Mouse (Mus musculus) CD4-positive, CD25-positive, alpha-beta regulatory T cell, adult 2 months (primary cell): ENCODE measurements around the gene Acox2.

Experiments used
- DNase-seq: peaks from one replicate; pipeline ENCODE4 v3.0.0-alpha.2; 2012; ENCODE audit warnings: low read depth, low spot score

The Acox2 gene

DNA sequence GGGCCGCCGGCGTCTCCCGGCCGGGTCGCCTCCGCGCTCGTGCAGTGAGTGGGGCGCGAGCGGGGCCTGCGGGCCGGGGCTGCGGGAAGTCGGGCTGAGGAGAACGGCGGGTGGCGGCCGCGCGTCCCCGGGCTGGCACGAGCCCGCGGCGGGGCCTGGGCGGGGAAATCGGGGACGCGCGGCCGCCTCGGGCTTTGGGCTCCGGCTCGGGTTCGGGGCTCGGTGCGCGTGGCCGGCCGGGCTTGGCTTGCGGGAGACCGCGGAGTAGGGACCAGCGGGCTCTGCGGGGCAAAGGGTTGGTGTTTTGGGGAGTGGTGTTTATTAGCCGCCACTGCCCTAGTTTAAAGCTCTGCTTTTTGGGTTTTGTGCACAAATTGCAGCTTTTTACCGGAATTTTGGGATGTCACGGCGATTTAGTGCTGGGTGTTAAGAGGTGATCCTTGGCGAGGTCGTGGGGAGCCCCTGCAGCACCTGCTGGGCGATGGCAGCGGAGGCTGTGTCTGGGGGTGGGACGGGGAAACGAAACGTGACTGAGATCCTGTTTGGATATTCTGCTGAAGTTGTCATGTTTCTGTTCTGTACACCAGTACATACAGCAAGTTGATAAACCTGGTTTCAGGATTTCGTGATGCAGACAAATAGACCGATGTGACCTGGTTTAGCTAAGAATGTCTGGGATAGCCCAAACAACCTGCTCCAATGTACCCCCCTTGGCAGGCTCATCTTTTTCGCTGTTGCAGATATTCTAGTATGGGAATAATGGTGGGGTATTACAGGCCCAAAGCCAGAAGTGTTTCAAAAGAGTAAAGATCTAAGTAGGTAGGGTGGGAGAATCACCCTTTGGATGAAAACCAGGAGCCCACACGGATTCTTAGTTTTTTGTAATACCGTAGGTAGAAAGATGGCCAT is 44.6 kb downstream of the Acox2 start:
- DNase-seq, result peak; percentile 54

DNA sequence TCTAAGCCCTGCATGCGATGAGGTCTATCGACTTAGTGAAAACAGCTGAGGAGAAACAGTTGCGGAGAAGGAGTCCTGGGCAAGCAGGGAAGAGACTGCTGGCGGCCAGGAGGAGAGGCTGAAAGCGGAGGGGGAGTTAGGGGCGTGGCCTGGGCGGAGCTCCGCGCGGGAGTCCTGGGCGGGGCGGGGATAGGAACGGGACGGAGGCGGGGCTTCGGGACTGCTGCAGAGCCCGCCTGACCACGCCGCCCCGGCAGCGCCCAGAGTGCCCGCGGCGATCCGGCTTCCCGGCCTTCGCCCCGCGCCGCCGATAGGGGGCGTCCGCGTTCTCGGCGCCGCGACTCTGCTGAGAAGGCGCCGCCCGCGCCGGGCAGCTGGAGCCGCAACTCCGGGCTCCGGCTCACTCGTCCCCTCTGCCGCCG is 45.3 kb downstream of the Acox2 start, which contains the start of gene Kctd6:
Gene Kctd6, plus strand, starts transcription at position 338 of the 422 bp plus-strand sequence.
- DNase-seq, result peak; percentile 97

DNA sequence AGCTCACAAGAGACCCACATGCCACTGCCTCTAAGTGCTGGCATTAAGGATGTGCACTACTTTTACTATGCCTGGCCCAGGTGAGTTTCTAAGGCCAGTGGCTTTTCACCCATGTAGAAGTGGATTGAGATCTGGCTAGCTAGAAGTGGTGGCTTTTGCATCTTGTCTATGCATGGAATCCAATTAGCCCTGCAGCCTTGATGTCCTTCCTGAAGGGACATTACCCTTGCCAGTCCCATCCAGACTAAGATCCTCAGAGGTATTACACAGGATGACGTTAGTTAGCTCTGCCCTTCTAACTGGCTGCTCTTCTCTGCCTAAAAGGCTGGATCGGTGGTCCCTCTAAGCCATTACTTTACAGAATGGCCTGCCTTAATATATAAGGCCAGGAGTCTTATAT is 46.2 kb downstream of the Acox2 start:
- DNase-seq, result peak; percentile 6

DNA sequence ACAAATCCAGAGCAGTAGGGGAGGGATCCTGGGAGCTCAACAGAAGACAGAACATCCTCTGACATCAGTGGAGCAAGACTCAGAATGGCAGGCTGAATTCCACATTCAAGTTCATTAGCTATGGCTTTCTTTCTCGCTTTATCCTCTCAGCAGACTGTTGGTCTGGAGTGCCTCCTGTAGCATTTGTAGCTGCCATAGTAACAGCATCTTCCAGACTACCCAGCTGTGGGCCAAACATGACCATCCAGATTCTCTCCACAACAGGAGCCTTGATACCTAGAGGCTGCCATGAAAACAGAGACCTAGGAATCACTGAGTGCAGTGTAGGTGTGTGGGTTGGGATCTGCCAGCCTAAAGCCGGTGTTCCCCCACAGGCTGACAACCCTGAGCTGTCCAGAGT is 49.3 kb downstream of the Acox2 start:
- DNase-seq, result no peak

DNA sequence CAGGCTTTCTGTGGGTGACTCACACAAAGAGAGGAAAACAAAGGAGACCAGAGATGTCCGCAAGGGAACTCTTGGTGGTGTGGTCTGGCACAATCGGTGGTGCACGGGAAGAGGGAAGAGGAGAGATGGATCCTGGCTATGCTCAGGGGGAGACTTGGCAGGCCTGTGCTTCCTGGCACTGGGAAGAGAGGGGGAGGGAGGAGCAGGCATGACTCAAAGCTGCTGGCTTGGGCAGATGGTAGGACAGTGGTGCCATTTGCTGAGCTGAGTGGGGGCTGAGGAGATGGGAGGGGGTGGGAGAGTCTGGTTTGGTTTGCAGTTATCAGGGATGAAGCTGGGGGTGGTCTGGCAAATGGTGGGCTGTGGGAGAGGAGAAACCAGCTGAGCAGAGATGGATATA is 50.3 kb downstream of the Acox2 start:
- DNase-seq, result no peak

DNA sequence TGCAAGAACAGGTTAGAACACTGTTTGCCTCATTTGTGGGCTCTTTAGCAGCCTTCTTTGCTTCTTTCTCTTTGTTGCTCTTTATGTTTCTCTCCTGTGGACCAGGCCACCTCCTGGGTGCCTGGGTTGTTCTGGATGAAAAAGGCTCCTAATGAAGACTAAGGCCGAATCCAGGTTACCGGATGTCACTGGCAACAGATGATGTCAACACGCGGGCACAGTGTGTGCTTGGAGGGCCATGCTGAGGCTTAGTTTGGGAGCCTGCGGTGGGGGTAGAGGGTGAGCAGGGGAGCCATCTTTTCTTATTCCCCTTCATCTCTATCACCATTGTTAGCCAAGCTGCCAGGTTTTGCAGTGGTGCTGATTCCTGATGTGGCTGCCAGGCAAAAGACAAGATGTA is 51.6 kb downstream of the Acox2 start:
- DNase-seq, result no peak

DNA sequence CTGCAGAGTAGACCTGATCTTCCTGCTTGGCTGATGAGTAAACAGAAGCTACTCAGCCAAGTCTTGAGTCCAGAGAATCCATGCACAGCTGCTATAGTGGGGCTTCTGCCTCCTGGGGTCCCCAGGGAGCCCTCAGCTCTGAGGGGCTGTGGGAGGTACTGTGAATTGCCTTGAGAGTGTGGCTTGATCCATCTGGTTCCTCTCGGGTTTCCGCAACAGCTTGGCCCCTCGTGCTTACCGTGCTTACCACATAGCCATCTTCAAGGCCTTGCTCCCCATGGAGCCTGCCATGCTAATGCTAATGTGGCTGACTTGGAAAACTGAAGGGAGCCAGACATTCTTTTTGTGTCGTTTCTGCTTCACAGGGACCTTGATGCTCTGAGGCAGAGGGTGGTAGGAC is 52.0 kb downstream of the Acox2 start:
- DNase-seq, result no peak

DNA sequence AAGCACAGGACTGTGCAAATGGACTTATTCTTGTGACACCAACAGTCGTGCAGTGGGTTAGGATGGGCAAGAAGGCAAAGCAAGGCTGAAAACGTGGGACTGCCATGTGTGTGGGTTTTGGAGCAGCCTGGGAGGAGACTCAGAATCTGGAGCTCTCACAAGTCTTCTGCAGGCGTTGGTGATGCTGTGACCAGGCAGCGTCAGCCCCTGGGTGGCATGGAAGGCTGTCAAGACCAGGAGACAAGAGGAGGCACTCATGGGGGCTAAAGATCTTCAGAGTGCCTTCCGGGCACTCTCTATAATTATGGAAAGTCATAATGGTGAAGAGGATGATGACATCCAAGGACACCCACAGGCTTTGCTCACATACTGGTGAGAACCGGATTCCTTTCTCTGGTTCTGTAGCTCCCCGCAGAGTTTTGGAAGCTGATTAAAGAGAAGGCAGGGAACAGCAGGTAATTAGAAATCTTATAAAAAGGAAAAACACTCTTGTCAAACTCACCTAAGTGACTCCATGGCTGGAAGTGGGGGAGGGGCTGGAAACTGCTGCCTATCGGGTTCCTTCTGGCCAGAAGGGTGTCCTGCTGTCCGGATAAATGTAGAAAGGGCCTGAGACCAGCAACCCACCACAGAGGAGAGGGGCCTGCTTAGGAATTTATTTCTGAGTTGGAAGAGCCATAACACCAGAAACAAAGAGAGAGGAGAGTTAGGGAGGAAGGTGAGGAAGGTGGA is 52.8 kb downstream of the Acox2 start:
- DNase-seq, result no peak

DNA sequence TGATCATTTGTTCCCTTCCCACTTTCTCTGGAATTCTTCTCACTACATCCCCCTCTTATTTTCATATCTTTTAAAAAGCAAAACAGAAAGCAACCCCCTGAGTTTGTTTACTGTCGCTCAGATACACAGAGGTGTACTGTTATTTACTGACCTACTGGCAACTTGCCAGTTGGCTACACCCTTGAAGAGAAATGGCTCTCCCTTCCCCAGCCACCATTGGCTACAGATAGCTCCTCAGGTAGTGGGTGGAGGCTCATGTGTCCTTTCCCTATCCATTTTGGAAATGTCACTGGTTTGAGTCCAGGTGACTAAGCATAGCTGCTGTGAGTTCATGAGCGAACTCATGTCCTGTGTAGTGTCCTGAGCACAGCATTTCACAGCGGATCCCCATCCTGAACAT is 57.4 kb downstream of the Acox2 start:
- no peak for DNase-seq

DNA sequence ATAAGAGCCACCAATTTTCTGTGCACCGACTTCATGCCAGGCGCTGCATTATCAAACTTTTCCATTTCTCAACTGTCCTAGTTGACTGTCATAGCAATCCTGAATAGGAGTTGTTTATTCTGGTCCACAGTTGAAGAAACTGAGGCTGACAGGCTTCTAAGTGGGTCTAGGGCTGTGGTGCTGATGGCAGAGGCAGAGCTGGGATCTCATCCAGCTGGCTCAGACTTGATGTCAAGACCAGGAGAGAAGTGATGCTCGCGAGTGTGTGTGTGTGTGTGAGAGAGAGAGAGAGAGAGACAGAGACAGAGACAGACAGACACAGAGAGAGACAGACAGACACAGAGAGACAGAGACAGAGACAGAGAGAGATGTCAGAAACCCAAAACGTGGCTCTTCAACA is 58.4 kb downstream of the Acox2 start:
- no peak for DNase-seq

DNA sequence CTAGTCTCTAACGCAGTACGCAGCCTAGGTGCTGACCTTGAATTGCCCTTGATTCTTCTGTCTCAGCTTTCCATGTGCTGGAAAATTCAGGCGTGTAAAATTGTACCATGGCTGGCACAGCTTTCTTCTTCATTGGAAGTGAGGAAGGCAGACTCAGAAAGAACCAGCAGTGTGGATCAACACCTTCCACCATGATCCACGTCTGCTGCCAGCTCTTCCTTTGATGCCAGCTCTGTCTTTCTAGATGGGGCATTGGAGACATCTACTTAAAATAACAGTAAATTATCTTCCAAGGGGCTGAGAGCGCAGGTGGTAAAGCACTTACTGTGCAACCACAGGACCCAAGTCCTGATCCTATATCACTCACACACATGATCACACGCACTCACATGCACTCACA is 66.4 kb downstream of the Acox2 start:
- DNase-seq, result no peak

DNA sequence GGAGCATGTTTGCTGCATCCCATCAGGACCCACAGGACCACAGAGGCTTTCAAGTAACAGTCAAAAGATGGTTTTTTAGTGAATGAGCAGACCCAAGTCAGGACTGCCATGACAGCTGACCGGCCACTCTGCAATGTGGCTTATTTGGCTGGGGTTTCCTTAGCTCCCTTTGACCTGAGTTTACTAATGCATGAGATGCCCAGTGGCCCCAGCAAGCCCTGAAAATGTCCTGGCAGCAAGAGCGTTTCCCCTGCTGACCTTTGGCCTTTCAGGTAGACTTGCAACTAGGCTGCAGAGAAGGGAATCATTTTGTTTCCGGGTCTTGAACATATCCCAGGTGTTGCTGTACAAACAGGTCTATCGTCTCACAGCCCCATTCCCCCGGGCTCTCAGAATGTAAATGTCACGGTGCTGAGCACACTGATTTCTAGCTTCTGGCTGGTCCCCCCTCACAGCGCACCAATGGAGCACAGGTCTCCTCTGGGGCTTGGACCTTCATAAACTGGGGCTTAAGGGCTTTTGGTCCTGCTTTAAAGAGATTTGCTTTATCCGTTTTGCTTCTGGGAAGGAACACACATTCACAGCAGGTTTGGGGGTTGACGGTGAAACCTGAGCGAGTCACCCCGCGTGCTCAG is 67.7 kb downstream of the Acox2 start:
- no peak for DNase-seq

DNA sequence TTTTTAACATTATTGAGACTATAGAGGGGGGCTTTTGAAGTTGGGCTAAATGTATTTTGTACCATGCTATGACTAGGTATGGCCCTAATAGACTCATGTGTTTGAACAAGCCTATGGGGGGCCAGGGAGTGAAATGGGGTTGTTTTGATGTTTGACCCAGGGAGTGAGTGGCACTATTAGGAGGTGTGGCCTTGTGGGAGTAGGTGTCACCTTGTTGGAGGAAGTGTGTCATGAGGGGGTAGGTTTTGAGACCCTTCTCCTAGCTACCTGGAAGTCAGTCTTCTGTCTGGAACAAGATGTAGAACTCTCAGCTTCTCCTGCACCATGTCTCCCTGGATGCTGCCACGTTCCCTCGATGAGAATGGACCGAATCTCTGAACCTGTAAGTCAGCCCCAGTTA is 68.6 kb downstream of the Acox2 start:
- DNase-seq, result no peak

DNA sequence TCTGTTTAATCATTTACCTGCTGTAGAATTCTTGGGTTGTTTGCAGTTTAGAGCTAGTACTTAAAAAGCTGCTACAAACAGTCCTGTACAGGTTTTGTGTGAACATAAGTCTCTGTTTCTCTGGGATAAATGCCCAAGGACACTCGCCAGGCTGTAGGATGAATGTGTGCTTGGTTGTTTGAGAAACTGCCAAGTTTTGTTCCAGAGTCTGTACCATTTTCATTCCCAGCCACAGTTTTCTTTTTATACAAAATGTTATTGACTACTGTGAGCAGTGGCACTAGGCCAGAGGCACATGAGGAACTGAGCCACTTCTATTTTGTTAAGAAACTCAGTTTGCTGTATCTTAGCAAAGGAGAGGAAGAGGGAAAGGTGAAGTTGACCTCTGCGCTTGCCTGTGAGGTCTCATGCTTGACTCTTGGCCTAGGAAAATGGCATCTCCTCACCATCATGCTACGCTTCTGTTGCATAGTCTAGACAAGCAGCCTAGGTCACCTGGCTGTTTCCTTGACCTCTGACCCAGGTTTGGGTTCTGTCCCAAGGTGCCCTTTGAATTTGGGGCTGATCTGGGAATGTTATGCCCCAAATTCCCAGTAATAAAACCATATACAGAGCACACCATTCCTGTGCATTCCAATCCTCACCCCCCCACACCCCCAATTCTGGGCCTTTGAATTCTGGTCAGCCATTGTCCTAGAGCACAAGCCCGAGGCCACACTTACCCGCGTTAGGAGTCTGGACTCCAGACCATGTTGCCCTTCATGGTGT is 72.7 kb downstream of the Acox2 start:
- DNase-seq, result no peak

DNA sequence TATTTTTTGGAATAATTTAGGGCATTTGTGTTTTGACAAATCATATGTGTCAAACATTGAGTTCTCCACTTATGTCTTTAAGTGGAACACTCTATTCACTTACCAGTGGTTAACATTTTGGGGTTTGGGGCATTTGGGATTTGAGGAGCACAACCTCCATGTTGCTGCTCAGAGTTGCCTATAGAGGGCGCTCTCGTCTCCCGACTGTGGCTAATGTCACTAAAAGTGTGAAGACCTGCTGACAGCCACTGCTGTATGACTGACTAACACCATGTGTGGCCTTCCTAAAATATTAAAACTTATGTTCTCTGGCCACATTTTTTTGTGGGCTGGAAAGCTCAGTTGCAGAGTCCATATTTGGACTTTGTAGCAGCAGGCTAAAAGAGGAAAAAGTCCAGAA is 75.8 kb downstream of the Acox2 start:
- DNase-seq, result peak; percentile 31

DNA sequence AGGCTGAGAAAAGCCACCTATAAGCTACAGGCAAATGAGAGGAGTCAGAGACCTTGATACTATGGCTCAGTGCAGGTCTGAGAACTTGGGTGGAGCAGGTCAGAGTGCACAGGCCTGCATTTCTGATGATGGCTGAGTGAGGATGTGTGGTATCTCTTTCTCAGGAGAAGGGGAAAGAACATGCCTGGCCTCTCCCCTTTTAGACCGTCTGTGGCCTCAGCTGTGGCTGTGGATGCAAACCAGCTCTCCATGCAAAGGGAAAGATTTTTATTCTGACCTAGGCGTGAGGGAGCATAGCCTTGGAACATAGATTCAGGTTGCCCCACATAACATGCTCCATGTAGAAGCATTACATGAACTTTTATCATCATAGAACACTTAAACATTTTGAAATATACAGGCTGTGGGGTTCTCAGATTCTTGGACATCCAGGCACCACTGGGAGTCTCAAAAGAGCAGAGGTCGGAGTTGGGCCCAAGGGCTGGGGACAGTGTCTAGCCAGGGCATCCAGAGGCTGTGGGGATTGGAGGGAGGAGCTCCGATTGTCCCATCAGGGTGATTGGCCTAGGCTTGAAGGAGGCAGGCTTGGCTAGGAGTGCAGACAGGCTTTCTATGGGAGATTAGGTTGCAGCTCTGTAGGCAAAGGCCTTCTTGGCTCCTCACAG is 78.7 kb downstream of the Acox2 start:
- no peak for DNase-seq

DNA sequence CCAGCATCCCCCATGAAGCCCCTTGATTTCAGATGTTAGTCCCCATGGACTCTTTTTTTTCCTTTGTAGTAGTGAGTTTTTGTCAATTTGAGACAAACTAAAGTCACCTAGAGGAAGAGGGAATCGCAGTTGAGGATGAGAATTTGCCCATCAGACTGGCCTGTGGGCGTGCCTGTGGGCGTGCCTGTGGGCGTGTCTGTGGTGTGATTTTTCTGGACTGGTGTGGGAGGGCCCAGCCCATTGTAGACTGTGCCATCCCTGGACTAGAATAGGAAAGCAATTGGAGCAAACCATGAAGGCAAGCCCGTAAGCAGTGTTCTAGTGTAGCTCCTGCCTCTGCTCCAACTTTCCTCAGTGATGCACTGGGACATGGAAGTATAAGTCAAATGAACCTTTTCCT is 82.9 kb downstream of the Acox2 start:
- DNase-seq, result no peak
